Mouse (Mus musculus) lung, adult 2 months (tissue): ENCODE data around the gene Gm17087.

Experiments used
- CTCF ChIP-seq: fragments of 200-500 bp; IDR thresholded peaks from 2 replicates; pipeline ENCODE4 v1.5.1; 2011; ENCODE audit warnings: mild to moderate bottlenecking, low read length, control low read depth; ENCODE audit not compliant: insufficient read depth
- POLR2A ChIP-seq: fragments of 200-500 bp; IDR thresholded peaks from 2 replicates; pipeline ENCODE4 v1.6.1; 2011; ENCODE audit warnings: low read depth, mild to moderate bottlenecking, control low read depth, low read length, borderline replicate concordance; ENCODE audit errors: extremely low read depth

GRCm38 (mm10) chr17:8602976-8603375, 36.2 kb upstream of the Gm17087 start:
- TF ChIP-seq POLR2A (no peak), CTCF (no peak)
